Mouse (Mus musculus): ENCODE measurements at regions not wholly inside any gene's neighbourhood (a gene's known extent, or its start where the extent isn't known, plus 50 kb on each side); places are given as distances from the start of the nearest gene placed in this dataset.

DNA sequence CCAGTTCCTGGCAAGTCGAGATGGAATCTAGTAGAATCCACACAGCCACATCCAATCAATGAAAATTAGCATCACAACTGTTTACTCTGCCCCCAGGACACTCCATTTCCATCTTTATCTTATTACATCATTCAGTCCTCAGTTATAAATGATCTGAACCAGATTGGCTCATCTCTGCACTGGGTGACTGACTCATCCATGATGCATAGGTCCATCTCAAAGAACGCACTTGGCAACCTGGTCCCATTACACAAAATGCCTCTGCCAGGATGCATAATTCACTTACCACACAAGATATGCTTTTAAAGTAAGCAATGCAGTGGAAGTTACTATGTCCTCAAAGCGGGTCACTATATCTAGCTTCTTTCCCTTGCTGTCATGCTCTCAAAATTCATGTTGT is 110.0 kb upstream of the Gria1 start:
- peak; percentile 21 for DNase-seq (ENCODE audit: low read depth, low spot score)

GRCm38 (mm10) chr11:56925368-56925896 is 85.8 kb upstream of the Gria1 start:
- DNase-seq (ENCODE audit: low read depth, low spot score), result peak; percentile 7

GRCm38 (mm10) chr11:56932766-56933165 is 78.4 kb upstream of the Gria1 start:
- DNase-seq (ENCODE audit: low read depth, low spot score), result no peak

GRCm38 (mm10) chr11:56952357-56952756 is 58.8 kb upstream of the Gria1 start:
- no peak for DNase-seq (ENCODE audit: low read depth, low spot score)

DNA sequence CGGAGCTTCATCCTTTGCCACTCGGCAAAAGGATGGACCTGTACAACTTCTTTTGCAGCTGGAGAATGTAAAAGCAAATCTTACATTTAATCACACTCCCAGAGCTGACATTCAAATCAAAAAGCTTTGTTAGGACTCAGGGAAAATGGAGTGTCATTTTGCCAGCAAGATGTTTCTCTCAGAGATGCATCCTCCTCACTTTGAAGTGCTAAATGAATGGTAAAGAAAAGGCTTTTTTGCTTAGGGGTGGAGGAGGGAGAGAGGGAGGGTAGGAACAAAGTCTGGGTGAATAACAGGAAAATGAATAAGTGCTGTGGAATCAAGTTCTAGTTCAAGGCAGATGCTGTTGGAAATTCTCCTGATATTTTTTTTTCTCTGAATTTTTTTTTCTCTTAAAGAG is 53.4 kb upstream of the Gria1 start:
- peak; percentile 59 for DNase-seq (ENCODE audit: low read depth, low spot score)

All from brain, adult 2 months (tissue).